Mouse (Mus musculus) kidney, postnatal 0 days (tissue): ENCODE data around the gene A830031A19Rik. TPM values are rescaled to one million over a fixed set of nuclear protein-coding genes. Genes with fewer than 3 reads are reported as not detected.

Source experiments
- ATAC-seq: fragments of 200-750 bp; cut with Nextera tagmentation; replicated peaks from 2 replicates; pipeline ENCODE4 v1.8.0; 2017; ENCODE audit warnings: low read depth, moderate number of reproducible peaks, moderate TSS enrichment, moderate library complexity; ENCODE audit not compliant: low FRiP score
- DNase-seq: peaks from one replicate; pipeline ENCODE4 v3.0.0-alpha.2; 2016; ENCODE audit warnings: low spot score
- H3K27ac ChIP-seq: fragments of 300-500 bp; sonication (generic); 2 replicates; pipeline ENCODE4 v1.5.1; 2014; ENCODE audit warnings: mild to moderate bottlenecking
- H3K27me3 ChIP-seq: fragments of 300-500 bp; sonication (generic); 2 replicates; pipeline ENCODE4 v1.6.1; 2014; ENCODE audit warnings: low read length, mixed read lengths; ENCODE audit not compliant: insufficient read depth
- H3K36me3 ChIP-seq: fragments of 300-500 bp; sonication (generic); 2 replicates; pipeline ENCODE4 v1.6.1; 2014; ENCODE audit warnings: low read length, mixed read lengths; ENCODE audit not compliant: insufficient read depth
- H3K4me1 ChIP-seq: fragments of 300-500 bp; sonication (generic); replicated peaks from 2 replicates; pipeline ENCODE4 v1.6.1; 2014; ENCODE audit warnings: antibody characterized with exemption, low read length, mixed read lengths; ENCODE audit not compliant: insufficient read depth
- H3K4me2 ChIP-seq: fragments of 300-500 bp; sonication (generic); 2 replicates; pipeline ENCODE4 v1.6.1; 2014; ENCODE audit warnings: mild to moderate bottlenecking, low read length, moderate library complexity, mixed read lengths
- H3K4me3 ChIP-seq: fragments of 300-500 bp; sonication (generic); replicated peaks from 2 replicates; pipeline ENCODE4 v1.5.1; 2014; ENCODE audit warnings: low read depth, low read length
- H3K9ac ChIP-seq: fragments of 300-500 bp; sonication (generic); 2 replicates; pipeline ENCODE4 v1.6.1; 2014; ENCODE audit warnings: low read depth, low read length
- H3K9me3 ChIP-seq: fragments of 300-500 bp; sonication (generic); replicated peaks from 2 replicates; pipeline ENCODE4 v1.6.1; 2016; ENCODE audit warnings: low read length, inconsistent platforms, mixed read lengths
- CTCF ChIP-seq: IDR thresholded peaks from 2 replicates; pipeline ENCODE4 v1.5.1; 2016; ENCODE audit warnings: antibody characterized with exemption, low read depth, mild to moderate bottlenecking, moderate library complexity
- WGBS: fragments of 180-500 bp; shearing (Covaris S2); extraction: QIAGEN DNeasy Blood & Tissue Kit; methylation state at CpG from one replicate; pipeline ENCODE4 v1.1.7; 2014; 5-methylcytosine and 5-hydroxymethylcytosine counted together
- microRNA-seq: library from miRNA; unstranded; fragments of <30 nt; microRNA quantifications from one replicate; pipeline ENCODE4, GENCODE M21; 2016
- polyA plus RNA-seq: library from polyadenylated mRNA; unstranded; fragments of >200 nt; fragmentation: Nextera tagmentation; extraction: Ambion mirVana; gene quantifications from 2 replicates; pipeline ENCODE4 v1.2.1, GENCODE M21; 2015

The A830031A19Rik gene
- polyA plus RNA-seq, 1 experiment from 2014 or later, result not detected

- Histone ChIP-seq H3K4me3 (no peak overlapping the region), H3K9ac (no peak overlapping the region), H3K9me3 (no peaks in the 10 kb centered on the region), H3K36me3 (no peaks in the 10 kb centered on the region), H3K4me1 (no peaks in the 10 kb centered on the region), H3K27ac (no peak overlapping the region), H3K4me2 (no peak overlapping the region), H3K27me3 (no peaks in the 10 kb centered on the region)
- peak; percentile 50 for TF ChIP-seq CTCF
- no peak for ATAC-seq
- WGBS, result 29% methylated on average over 5 of the region's 5 CpGs
- DNase-seq, result peak; percentile 29
Observed at GRCm38 (mm10) chr11:24008244-24008643, 66.6 kb downstream of the A830031A19Rik start.

- no peak overlapping the region for H3K4me2 ChIP-seq
- ATAC-seq (no peak), DNase-seq (no peak)
- no peaks in the 10 kb centered on the region for H3K9me3 ChIP-seq
- TF ChIP-seq CTCF, result no peak
- H3K9ac ChIP-seq, result no peak overlapping the region
- no peaks in the 10 kb centered on the region for H3K36me3 ChIP-seq
- 74% methylated on average over 15 of the region's 15 CpGs for WGBS
- H3K27ac ChIP-seq, result no peak overlapping the region
- no peak overlapping the region for H3K4me3 ChIP-seq
- no peaks in the 10 kb centered on the region for H3K27me3 ChIP-seq
- H3K4me1 ChIP-seq, result no peaks in the 10 kb centered on the region
Observed at GRCm38 (mm10) chr11:24005445-24006156, 69.3 kb downstream of the A830031A19Rik start.

GRCm38 (mm10) chr11:24000675-24001074, 74.2 kb downstream of the A830031A19Rik start:
- TF ChIP-seq CTCF, result no peak
- no peaks in the 10 kb centered on the region for H3K27me3 ChIP-seq
- no peak overlapping the region for H3K4me3 ChIP-seq
- no peaks in the 10 kb centered on the region for H3K4me1 ChIP-seq
- ATAC-seq (no peak), DNase-seq (no peak)
- no peak overlapping the region for H3K4me2 ChIP-seq
- no peak overlapping the region for H3K27ac ChIP-seq
- H3K36me3 ChIP-seq, result no peaks in the 10 kb centered on the region
- WGBS, result 73% methylated on average over 7 of the region's 7 CpGs
- H3K9me3 ChIP-seq, result no peaks in the 10 kb centered on the region
- no peak overlapping the region for H3K9ac ChIP-seq

Small RNAs within 50 kb of the gene (microRNA-seq; reads per million reads assigned to microRNA genes)
- not detected for gene Gm44381

Other genes starting within 250 kb of the A830031A19Rik start
- 9.5 and 9.8 TPM in 2 replicates for gene Papolg, start 179.8 kb downstream of the A830031A19Rik start, polyA plus RNA-seq
- gene Bcl11a, start 3.0 kb upstream of the A830031A19Rik start, polyA plus RNA-seq, result 0.95 and 1.3 TPM in 2 replicates